Mouse (Mus musculus): ENCODE measurements around the gene Eif2a. TPM values are rescaled to one million over a fixed set of nuclear protein-coding genes. Genes with fewer than 3 reads are reported as not detected.

Eif2a gene
- polyA plus RNA-seq, 1 experiment from 2014 or later: 63.2 TPM

- Histone ChIP-seq H3K36me3 (ENCODE audit: control insufficient read depth, insufficient read depth, low read length) (0 out of 2 replicates have a peak, but pooled peaks cover 9% of the 10 kb centered on the region), H3K27ac (replicated peaks; ENCODE audit: low read depth, low read length) (no peak overlapping the region), H3K4me3 (ENCODE audit: low read depth, low read length) (no peak overlapping the region), H3K4me2 (ENCODE audit: low read depth, severe bottlenecking) (no peak overlapping the region), H3K9me3 (ENCODE audit: control insufficient read depth, low read length) (no peaks in the 10 kb centered on the region), H3K9ac (ENCODE audit: low read length) (no peak overlapping the region), H3K4me1 (ENCODE audit: control insufficient read depth, insufficient read depth, low read length) (no peaks in the 10 kb centered on the region), H3K27me3 (ENCODE audit: control insufficient read depth, insufficient read depth, low read length) (no peaks in the 10 kb centered on the region)
- DNase-seq (ENCODE audit: low spot score) (no peak), ATAC-seq (ENCODE audit: insufficient number of reproducible peaks, low FRiP score, low TSS enrichment, low read depth) (no peak)
- 68% methylated on average over 5 of the region's 5 CpGs for WGBS
These were observed 8.4 kb upstream of the Eif2a start for GRCm38 (mm10) chr3:58517258-58517657.

DNA sequence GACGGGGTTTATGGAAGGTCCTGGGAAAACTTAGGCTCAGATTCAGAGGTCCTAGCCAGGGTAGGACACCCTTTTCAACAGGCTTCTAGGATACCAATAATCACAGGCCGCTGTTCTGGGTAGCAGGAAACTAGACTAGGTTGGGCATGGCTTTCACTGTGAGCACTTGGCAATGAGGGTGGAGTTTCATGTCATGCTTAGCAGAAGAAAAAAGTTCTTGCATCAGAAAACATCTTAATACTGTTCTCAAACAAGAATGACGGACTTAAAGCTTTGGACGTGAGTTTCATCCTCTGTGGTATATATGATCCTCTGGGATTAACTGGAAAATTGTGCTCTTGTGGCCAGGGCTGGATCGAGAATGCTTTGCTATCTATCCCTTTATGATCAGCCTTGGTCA lies 7.8 kb upstream of the Eif2a start:
- 89% methylated on average over 5 of the region's 5 CpGs for WGBS
- 0 out of 2 replicates have a peak, but pooled peaks cover 9% of the 10 kb centered on the region for H3K36me3 ChIP-seq (ENCODE audit: control insufficient read depth, insufficient read depth, low read length)
- H3K9me3 ChIP-seq (ENCODE audit: control insufficient read depth, low read length): no peaks in the 10 kb centered on the region
- H3K27me3 ChIP-seq (ENCODE audit: control insufficient read depth, insufficient read depth, low read length): no peaks in the 10 kb centered on the region
- ATAC-seq (ENCODE audit: insufficient number of reproducible peaks, low FRiP score, low TSS enrichment, low read depth) (no peak), DNase-seq (ENCODE audit: low spot score) (no peak)
- no peaks in the 10 kb centered on the region for H3K4me1 ChIP-seq (ENCODE audit: control insufficient read depth, insufficient read depth, low read length)
- H3K4me3 ChIP-seq (ENCODE audit: low read depth, low read length): no peak overlapping the region
- H3K4me2 ChIP-seq (ENCODE audit: low read depth, severe bottlenecking): no peak overlapping the region
- no peak overlapping the region for H3K9ac ChIP-seq (ENCODE audit: low read length)
- no peak overlapping the region for H3K27ac ChIP-seq (replicated peaks; ENCODE audit: low read depth, low read length)

DNA sequence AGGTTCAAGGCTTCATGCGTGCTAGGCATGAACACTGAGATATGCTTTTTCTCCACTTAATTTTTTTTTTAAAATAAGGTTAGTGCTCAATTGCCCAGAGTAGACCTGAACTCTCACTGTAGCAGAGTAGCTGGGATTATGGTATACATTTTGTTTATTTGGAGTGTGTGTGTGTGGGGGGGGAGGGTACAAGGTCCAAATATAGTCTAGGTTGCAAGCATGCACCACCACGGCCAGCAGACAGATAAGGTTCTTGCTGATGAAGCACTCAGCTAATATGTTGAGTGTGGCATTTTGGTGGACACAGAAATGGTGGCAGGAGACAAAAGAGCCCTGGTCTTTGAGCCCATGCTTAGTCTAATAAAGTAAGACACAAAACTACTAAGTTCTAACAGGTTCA lies 6.7 kb upstream of the Eif2a start:
- Histone ChIP-seq H3K4me1 (ENCODE audit: control insufficient read depth, insufficient read depth, low read length) (no peaks in the 10 kb centered on the region), H3K9me3 (ENCODE audit: control insufficient read depth, low read length) (no peaks in the 10 kb centered on the region), H3K27me3 (ENCODE audit: control insufficient read depth, insufficient read depth, low read length) (no peaks in the 10 kb centered on the region), H3K9ac (ENCODE audit: low read length) (no peak overlapping the region), H3K4me3 (ENCODE audit: low read depth, low read length) (no peak overlapping the region), H3K36me3 (ENCODE audit: control insufficient read depth, insufficient read depth, low read length) (peaks cover 9% of the 10 kb centered on the region; the same call in 1 of the 2 replicates), H3K4me2 (ENCODE audit: low read depth, severe bottlenecking) (no peak overlapping the region), H3K27ac (replicated peaks; ENCODE audit: low read depth, low read length) (no peak overlapping the region)
- DNase-seq (ENCODE audit: low spot score) (no peak), ATAC-seq (ENCODE audit: insufficient number of reproducible peaks, low FRiP score, low TSS enrichment, low read depth) (no peak)
- 90% methylated on average over 2 of the region's 2 CpGs for WGBS

DNA sequence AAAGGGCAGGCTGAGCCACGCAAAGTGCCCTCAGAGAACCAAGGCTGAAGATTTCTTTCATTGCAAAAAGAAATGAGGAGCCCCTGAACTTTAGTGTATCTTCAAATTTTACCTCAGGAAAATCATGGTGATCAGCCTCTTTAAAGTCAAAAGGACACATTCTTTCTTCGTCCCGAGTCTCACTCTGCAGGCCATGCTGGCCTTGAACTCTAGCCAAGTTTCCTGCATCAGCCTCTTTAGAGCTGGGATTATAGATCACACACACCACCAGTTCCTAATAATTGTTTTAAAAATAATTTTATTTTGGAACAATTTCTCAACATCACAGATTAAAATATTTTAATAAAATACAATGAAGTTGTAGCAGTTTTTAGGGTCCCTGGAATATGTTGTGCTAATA lies 6.1 kb upstream of the Eif2a start:
- no peak for DNase-seq (ENCODE audit: low spot score)
- H3K36me3 ChIP-seq (ENCODE audit: control insufficient read depth, insufficient read depth, low read length): peaks cover 9% of the 10 kb centered on the region; the same call in 1 of the 2 replicates
- H3K9ac ChIP-seq (ENCODE audit: low read length): no peak overlapping the region
- WGBS: 78% methylated on average over 3 of the region's 3 CpGs
- no peak overlapping the region for H3K4me3 ChIP-seq (ENCODE audit: low read depth, low read length)
- ATAC-seq (ENCODE audit: insufficient number of reproducible peaks, low FRiP score, low TSS enrichment, low read depth): no peak
- H3K4me2 ChIP-seq (ENCODE audit: low read depth, severe bottlenecking): no peak overlapping the region
- no peaks in the 10 kb centered on the region for H3K4me1 ChIP-seq (ENCODE audit: control insufficient read depth, insufficient read depth, low read length)
- H3K9me3 ChIP-seq (ENCODE audit: control insufficient read depth, low read length): no peaks in the 10 kb centered on the region
- H3K27me3 ChIP-seq (ENCODE audit: control insufficient read depth, insufficient read depth, low read length): no peaks in the 10 kb centered on the region
- no peak overlapping the region for H3K27ac ChIP-seq (replicated peaks; ENCODE audit: low read depth, low read length)

DNA sequence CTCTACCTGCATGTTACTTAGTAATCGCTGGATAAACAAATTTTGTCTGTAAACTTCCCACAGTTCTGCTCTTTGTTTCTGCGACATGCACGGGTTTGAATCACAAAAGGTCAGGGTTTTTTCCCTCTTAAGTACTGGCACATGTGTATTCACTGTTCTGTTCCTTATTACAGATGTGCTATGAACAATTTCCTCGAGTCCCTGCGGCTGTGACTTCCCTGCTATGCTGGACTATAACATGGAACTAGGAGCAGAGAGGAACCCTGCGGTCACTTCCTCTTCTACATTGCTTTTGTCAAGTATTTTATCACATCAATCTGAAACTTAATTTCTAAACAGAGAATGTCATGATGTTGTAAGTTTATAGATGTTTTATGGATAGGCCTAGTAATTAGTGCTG lies 5.3 kb upstream of the Eif2a start:
- Histone ChIP-seq H3K9ac (ENCODE audit: low read length) (no peak overlapping the region), H3K27me3 (ENCODE audit: control insufficient read depth, insufficient read depth, low read length) (no peaks in the 10 kb centered on the region), H3K4me3 (ENCODE audit: low read depth, low read length) (no peak overlapping the region), H3K27ac (replicated peaks; ENCODE audit: low read depth, low read length) (no peak overlapping the region), H3K4me1 (ENCODE audit: control insufficient read depth, insufficient read depth, low read length) (no peaks in the 10 kb centered on the region), H3K9me3 (ENCODE audit: control insufficient read depth, low read length) (no peaks in the 10 kb centered on the region), H3K4me2 (ENCODE audit: low read depth, severe bottlenecking) (no peak overlapping the region), H3K36me3 (ENCODE audit: control insufficient read depth, insufficient read depth, low read length) (peaks cover 9% of the 10 kb centered on the region; the same call in 1 of the 2 replicates)
- WGBS: 84% methylated on average over 6 of the region's 6 CpGs
- ATAC-seq (ENCODE audit: insufficient number of reproducible peaks, low FRiP score, low TSS enrichment, low read depth) (no peak), DNase-seq (ENCODE audit: low spot score) (no peak)

DNA sequence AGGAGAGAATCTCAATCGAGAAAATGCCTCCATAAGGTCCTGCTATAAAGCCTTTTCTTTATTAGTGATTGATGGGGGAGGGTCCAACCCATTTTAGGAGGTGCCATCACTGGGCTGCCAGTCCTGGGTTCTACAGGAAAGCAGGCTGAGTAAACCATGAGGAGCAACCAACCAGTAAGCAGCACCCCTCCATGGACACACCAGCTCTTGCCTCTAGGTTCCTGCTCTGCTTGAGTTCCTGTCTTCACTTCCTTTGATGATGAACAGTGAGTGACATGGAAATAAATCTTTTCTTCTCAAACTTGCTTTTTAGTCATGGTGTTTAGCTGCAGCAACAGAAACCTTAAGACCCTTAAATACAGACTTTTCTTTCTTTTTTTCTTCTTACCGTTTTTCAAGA lies 4.3 kb upstream of the Eif2a start:
- H3K4me2 ChIP-seq (ENCODE audit: low read depth, severe bottlenecking): no peak overlapping the region
- H3K4me1 ChIP-seq (ENCODE audit: control insufficient read depth, insufficient read depth, low read length): no peaks in the 10 kb centered on the region
- H3K27ac ChIP-seq (replicated peaks; ENCODE audit: low read depth, low read length): no peak overlapping the region
- H3K4me3 ChIP-seq (ENCODE audit: low read depth, low read length): no peak overlapping the region
- ATAC-seq (ENCODE audit: insufficient number of reproducible peaks, low FRiP score, low TSS enrichment, low read depth) (no peak), DNase-seq (ENCODE audit: low spot score) (no peak)
- H3K27me3 ChIP-seq (ENCODE audit: control insufficient read depth, insufficient read depth, low read length): no peaks in the 10 kb centered on the region
- no peak overlapping the region for H3K9ac ChIP-seq (ENCODE audit: low read length)
- WGBS: 89% methylated on average over 2 of the region's 2 CpGs
- no peaks in the 10 kb centered on the region for H3K9me3 ChIP-seq (ENCODE audit: control insufficient read depth, low read length)
- peaks cover 9% of the 10 kb centered on the region; the same call in 1 of the 2 replicates for H3K36me3 ChIP-seq (ENCODE audit: control insufficient read depth, insufficient read depth, low read length)

DNA sequence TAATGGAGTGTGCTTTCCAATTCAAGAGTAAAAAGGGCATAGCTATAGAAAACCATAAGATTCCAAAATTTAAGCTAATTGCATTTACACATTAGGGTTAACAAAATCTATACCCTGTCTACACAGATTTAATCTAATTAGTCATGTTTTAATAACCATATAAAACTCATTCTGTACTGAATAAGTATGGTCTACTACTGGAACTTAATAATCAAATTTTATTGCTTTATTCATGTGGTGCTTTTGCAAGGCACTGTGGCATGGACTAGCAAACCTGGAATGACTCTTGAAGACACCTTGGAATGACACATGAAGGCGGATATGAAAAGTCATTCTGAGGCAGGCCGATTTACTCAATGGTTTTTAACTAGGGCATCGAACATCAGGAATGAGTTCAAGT lies 2.2 kb upstream of the Eif2a start:
- H3K4me2 ChIP-seq (ENCODE audit: low read depth, severe bottlenecking): no peak overlapping the region
- H3K4me3 ChIP-seq (ENCODE audit: low read depth, low read length): no peak overlapping the region
- H3K36me3 ChIP-seq (ENCODE audit: control insufficient read depth, insufficient read depth, low read length): peaks cover 9% of the 10 kb centered on the region; the same call in 1 of the 2 replicates
- DNase-seq (ENCODE audit: low spot score) (no peak), ATAC-seq (ENCODE audit: insufficient number of reproducible peaks, low FRiP score, low TSS enrichment, low read depth) (no peak)
- WGBS: 97% methylated on average over 3 of the region's 3 CpGs
- no peaks in the 10 kb centered on the region for H3K4me1 ChIP-seq (ENCODE audit: control insufficient read depth, insufficient read depth, low read length)
- H3K27ac ChIP-seq (replicated peaks; ENCODE audit: low read depth, low read length): no peak overlapping the region
- H3K9ac ChIP-seq (ENCODE audit: low read length): no peak overlapping the region
- no peaks in the 10 kb centered on the region for H3K9me3 ChIP-seq (ENCODE audit: control insufficient read depth, low read length)
- no peaks in the 10 kb centered on the region for H3K27me3 ChIP-seq (ENCODE audit: control insufficient read depth, insufficient read depth, low read length)

GRCm38 (mm10) chr3:58524246-58524645 lies 1.4 kb upstream of the Eif2a start:
- ATAC-seq (ENCODE audit: insufficient number of reproducible peaks, low FRiP score, low TSS enrichment, low read depth): no peak
- H3K27ac ChIP-seq (replicated peaks; ENCODE audit: low read depth, low read length): no peak overlapping the region
- no peak overlapping the region for H3K9ac ChIP-seq (ENCODE audit: low read length)
- H3K4me2 ChIP-seq (ENCODE audit: low read depth, severe bottlenecking): peak overlapping the region; percentile 37
- no peaks in the 10 kb centered on the region for H3K4me1 ChIP-seq (ENCODE audit: control insufficient read depth, insufficient read depth, low read length)
- H3K9me3 ChIP-seq (ENCODE audit: control insufficient read depth, low read length): no peaks in the 10 kb centered on the region
- peak overlapping the region; percentile 82 for H3K4me3 ChIP-seq (ENCODE audit: low read depth, low read length)
- DNase-seq (ENCODE audit: low spot score): no peak
- H3K36me3 ChIP-seq (ENCODE audit: control insufficient read depth, insufficient read depth, low read length): peaks cover 9% of the 10 kb centered on the region; the same call in 1 of the 2 replicates
- H3K27me3 ChIP-seq (ENCODE audit: control insufficient read depth, insufficient read depth, low read length): no peaks in the 10 kb centered on the region
- whole genome bisulfite sequencing: 76% methylated on average over 4 of the region's 4 CpGs

- H3K9ac ChIP-seq (ENCODE audit: low read length): peak overlapping the region; percentile 94
- no peak for DNase-seq (ENCODE audit: low spot score)
- H3K27ac ChIP-seq (replicated peaks; ENCODE audit: low read depth, low read length): peak overlapping the region; percentile 76
- ATAC-seq (ENCODE audit: insufficient number of reproducible peaks, low FRiP score, low TSS enrichment, low read depth): peak; percentile 14
- no peaks in the 10 kb centered on the region for H3K27me3 ChIP-seq (ENCODE audit: control insufficient read depth, insufficient read depth, low read length)
- 0% methylated on average over 32 of the region's 40 CpGs for WGBS
- H3K36me3 ChIP-seq (ENCODE audit: control insufficient read depth, insufficient read depth, low read length): peaks cover 9% of the 10 kb centered on the region; the same call in 1 of the 2 replicates
- no peaks in the 10 kb centered on the region for H3K9me3 ChIP-seq (ENCODE audit: control insufficient read depth, low read length)
- H3K4me2 ChIP-seq (ENCODE audit: low read depth, severe bottlenecking): peak overlapping the region; percentile 37
- no peaks in the 10 kb centered on the region for H3K4me1 ChIP-seq (ENCODE audit: control insufficient read depth, insufficient read depth, low read length)
- H3K4me3 ChIP-seq (ENCODE audit: low read depth, low read length): peak overlapping the region; percentile 82
These were observed 455 bp upstream of the Eif2a start for GRCm38 (mm10) chr3:58525166-58525565.
